Mouse (Mus musculus) thymus, postnatal 0 days (tissue): ENCODE data around the gene Gm21093. TPM values are rescaled to one million over a fixed set of nuclear protein-coding genes. Genes with fewer than 3 reads are reported as not detected.
"Not testable (repeated sequence)": the region's sequence is repeated elsewhere in the genome, so short reads cannot be mapped to it uniquely, and the experiment has no call there.

Source experiments
- DNase-seq: peaks from one replicate; pipeline ENCODE4 v3.0.0-alpha.2; 2015; ENCODE audit warnings: low spot score
- polyA plus RNA-seq: library from polyadenylated mRNA; unstranded; fragments of >200 nt; fragmentation: Nextera tagmentation; extraction: Ambion mirVana; gene quantifications from 2 replicates; pipeline ENCODE4 v1.2.1, GENCODE M21; 2015

Gene Gm21093
- not detected in 2 replicates for polyA plus RNA-seq

DNA sequence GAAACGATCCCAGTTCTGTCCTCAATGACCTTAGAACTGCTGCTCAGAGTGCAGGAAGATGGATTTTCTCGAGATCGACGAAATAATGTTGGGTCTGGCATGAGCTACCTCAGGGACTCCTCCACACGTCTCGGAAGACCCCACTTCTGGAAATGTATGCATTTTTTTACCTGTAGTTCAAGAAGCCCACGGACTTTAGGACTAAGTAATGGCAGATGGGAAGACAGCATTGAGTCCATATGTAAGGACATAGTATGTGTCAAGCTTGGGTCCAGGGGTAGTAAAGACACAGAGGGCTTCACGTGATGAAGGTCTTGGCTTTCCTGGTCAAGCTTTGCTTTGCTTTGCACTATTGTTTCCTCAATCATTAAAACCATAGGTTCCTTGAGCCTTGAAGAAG is at the start of gene Gm21093:
Gene Gm21093, minus strand, starts transcription at position 101 of the 400 bp plus-strand sequence.
- not testable (repeated sequence) for DNase-seq

Other genes starting within 250 kb of the Gm21093 start
- 9.6 and 19.1 TPM in 2 replicates for gene Gm21541, start 131.1 kb downstream of the Gm21093 start, polyA plus RNA-seq
- gene Gm20878, start 93.2 kb downstream of the Gm21093 start, polyA plus RNA-seq = 0.68 and 2.6 TPM in 2 replicates
- gene Fam205a4, start 68.7 kb downstream of the Gm21093 start, polyA plus RNA-seq = not detected in 2 replicates
- not detected in 2 replicates for gene Gm3893, start 56.5 kb upstream of the Gm21093 start, polyA plus RNA-seq
- gene Gm13304, start 80.1 kb upstream of the Gm21093 start, polyA plus RNA-seq = 9.7 and 13.6 TPM in 2 replicates
- 13.1 TPM in 1 of 2 replicates, not detected in the other for gene Gm13306, start 118.7 kb upstream of the Gm21093 start, polyA plus RNA-seq
- gene Gm13305, start 133.9 kb upstream of the Gm21093 start, polyA plus RNA-seq = 23.3 and 23.5 TPM in 2 replicates
- gene Gm10600, start 205.9 kb upstream of the Gm21093 start, polyA plus RNA-seq = not detected in 2 replicates
- gene Ccl21b, start 221.0 kb upstream of the Gm21093 start, polyA plus RNA-seq = not detected in 2 replicates